Mouse (Mus musculus) cerebellum, adult 2 months (tissue): ENCODE results near the gene Cdk19.

Experiments
- CTCF ChIP-seq: fragments of 200-500 bp; IDR thresholded peaks from 2 replicates; pipeline ENCODE4 v1.5.1; 2011; ENCODE audit warnings: low read depth, mild to moderate bottlenecking, control low read depth, low read length, moderate library complexity, borderline replicate concordance; ENCODE audit not compliant: insufficient read depth
- POLR2A ChIP-seq: fragments of 200-500 bp; IDR thresholded peaks from 2 replicates; pipeline ENCODE4 v1.6.1; 2011; ENCODE audit warnings: low read length, control low read depth, borderline replicate concordance; ENCODE audit not compliant: insufficient read depth

DNA sequence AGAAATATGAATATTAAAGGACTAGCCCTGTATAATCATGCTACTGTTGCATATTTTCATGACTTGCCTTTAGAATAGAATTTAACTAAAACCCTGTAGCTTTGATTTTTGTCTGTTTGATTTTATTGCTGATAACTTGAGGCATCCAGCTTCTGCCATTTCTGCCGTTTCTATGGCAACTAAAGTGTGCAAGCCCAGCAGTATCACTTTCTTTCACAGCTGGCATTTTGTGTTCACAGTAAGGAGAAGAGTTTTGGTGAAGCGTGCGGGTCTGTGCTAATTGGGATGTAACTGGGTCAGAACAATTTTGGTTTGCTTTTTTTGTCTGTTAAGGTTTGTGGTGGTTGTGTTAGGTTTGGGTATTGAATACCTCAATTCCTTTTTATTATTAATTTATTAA, 107.3 kb downstream of the Cdk19 start:
- TF ChIP-seq CTCF = no peak
- TF ChIP-seq POLR2A = no peak
